Mouse (Mus musculus) neural tube, embryonic 11.5 days (tissue): ENCODE results near the gene Rapsn. TPM values are rescaled to one million over a fixed set of nuclear protein-coding genes. Genes with fewer than 3 reads are reported as not detected.

Experiments
- ATAC-seq: fragments of 200-750 bp; cut with Nextera tagmentation; 2 replicates; pipeline ENCODE4 v1.8.0; 2017; ENCODE audit warnings: moderate number of reproducible peaks, mild to moderate bottlenecking, moderate TSS enrichment, moderate library complexity; ENCODE audit not compliant: insufficient read depth, low FRiP score, low TSS enrichment
- DNase-seq: peaks from one replicate; pipeline ENCODE4 v3.0.0-alpha.2; 2015; ENCODE audit warnings: low spot score
- H3K27ac ChIP-seq: fragments of 300-500 bp; sonication (generic); 2 replicates; pipeline ENCODE4 v1.5.1; 2014; ENCODE audit warnings: low read depth, mild to moderate bottlenecking, low read length
- H3K27me3 ChIP-seq: fragments of 300-500 bp; sonication (generic); 2 replicates; pipeline ENCODE4 v1.6.1; 2014; ENCODE audit warnings: mild to moderate bottlenecking, low read length, mixed read lengths; ENCODE audit not compliant: control insufficient read depth, insufficient read depth
- H3K36me3 ChIP-seq: fragments of 300-500 bp; sonication (generic); 2 replicates; pipeline ENCODE4 v1.6.1; 2014; ENCODE audit warnings: mild to moderate bottlenecking, low read length, moderate library complexity, mixed read lengths; ENCODE audit not compliant: control insufficient read depth, insufficient read depth
- H3K4me1 ChIP-seq: fragments of 300-500 bp; sonication (generic); 2 replicates; pipeline ENCODE4 v1.6.1; 2014; ENCODE audit warnings: low read length, mixed read lengths; ENCODE audit not compliant: control insufficient read depth, insufficient read depth
- H3K4me2 ChIP-seq: fragments of 300-500 bp; sonication (generic); 2 replicates; pipeline ENCODE4 v1.6.1; 2014; ENCODE audit warnings: low read depth, mild to moderate bottlenecking, moderate library complexity
- H3K4me3 ChIP-seq: fragments of 300-500 bp; sonication (generic); 2 replicates; pipeline ENCODE4 v1.5.1; 2014; ENCODE audit warnings: low read depth, low read length
- H3K9ac ChIP-seq: fragments of 300-500 bp; sonication (generic); 2 replicates; pipeline ENCODE4 v1.6.1; 2014; ENCODE audit warnings: mild to moderate bottlenecking, low read length
- H3K9me3 ChIP-seq: fragments of 300-500 bp; sonication (generic); 2 replicates; pipeline ENCODE4 v1.6.1; 2016; ENCODE audit warnings: low read length; ENCODE audit not compliant: control insufficient read depth
- WGBS: fragments of 180-500 bp; shearing (Covaris S2); extraction: QIAGEN DNeasy Blood & Tissue Kit; methylation state at CpG from one replicate; pipeline ENCODE4 v1.1.7; 2014; 5-methylcytosine and 5-hydroxymethylcytosine counted together
- polyA plus RNA-seq: library from polyadenylated mRNA; unstranded; fragments of >200 nt; fragmentation: Nextera tagmentation; extraction: Ambion mirVana; gene quantifications from 2 replicates; pipeline ENCODE4 v1.2.1, GENCODE M21; 2014

The Rapsn gene
- polyA plus RNA-seq, 1 experiment from 2014 or later: 3.7 TPM

DNA sequence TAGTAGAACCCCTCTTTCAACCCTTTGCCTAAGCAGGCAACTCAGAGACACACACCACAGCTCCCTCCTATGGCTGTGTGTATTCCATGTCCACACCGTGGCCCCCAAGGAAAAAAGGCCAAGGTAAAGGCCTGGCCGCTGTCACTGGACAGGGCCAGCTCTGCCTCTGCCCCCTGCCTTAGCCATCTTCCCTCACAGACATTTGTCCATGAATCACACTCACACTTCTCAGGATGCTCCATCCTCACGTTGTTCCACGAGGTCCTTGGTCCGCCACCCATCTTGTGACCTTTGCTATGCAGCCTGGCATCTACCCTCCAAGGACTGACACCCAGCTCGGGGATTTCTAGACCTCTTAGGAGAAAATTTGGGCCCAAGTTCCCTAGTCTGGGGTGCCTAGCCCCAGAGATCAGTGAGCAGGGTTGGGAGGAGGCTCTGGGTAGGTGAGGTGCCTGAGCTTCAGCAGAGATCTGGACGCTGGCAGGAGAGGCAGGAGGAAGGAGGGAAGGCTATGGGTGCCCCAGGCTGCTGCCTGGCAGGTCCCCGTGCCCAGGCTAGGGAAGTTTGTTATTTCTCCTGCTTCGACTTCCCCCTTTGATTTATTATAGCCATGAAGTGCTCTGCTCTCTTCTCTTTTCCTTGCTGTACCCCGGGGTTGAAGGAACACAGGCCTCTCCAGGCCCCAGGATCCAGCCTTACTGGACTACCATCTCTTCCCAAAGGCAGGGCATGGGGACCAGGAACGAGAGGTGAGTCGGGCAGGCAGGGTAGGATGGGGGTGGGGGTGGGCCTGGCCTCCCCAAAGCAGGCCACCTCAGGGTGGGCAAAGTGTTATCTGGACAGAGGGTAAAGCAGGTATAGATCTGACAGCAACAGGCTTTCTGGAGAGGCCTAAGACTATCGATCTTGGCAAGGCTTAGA is 46.6 kb downstream of the Rapsn start, which contains the start of gene Spi1:
Spi1 (plus strand) TSS at position 616 of the 921 bp plus-strand sequence.
- H3K9me3 ChIP-seq: no peaks in the 10 kb centered on the region
- H3K9ac ChIP-seq: no peak within 1 kb of the TSS
- ATAC-seq (no peak), DNase-seq (no peak)
- H3K27me3 ChIP-seq: no peaks in the 10 kb centered on the region
- H3K4me3 ChIP-seq: no peak within 1 kb of the TSS
- no peak within 1 kb of the TSS for H3K4me2 ChIP-seq
- H3K27ac ChIP-seq: no peak within 1 kb of the TSS
- H3K4me1 ChIP-seq: no peaks in the 10 kb centered on the region
- 85% methylated on average over 13 of the region's 13 CpGs for WGBS
- H3K36me3 ChIP-seq: no peaks in the 10 kb centered on the region

GRCm38 (mm10) chr2:91082844-91083243 is 47.4 kb downstream of the Rapsn start:
- no peak for ATAC-seq
- Histone ChIP-seq H3K27me3 (no peaks in the 10 kb centered on the region), H3K4me1 (no peaks in the 10 kb centered on the region), H3K27ac (no peak overlapping the region), H3K36me3 (no peaks in the 10 kb centered on the region), H3K4me2 (no peak overlapping the region), H3K4me3 (no peak overlapping the region), H3K9me3 (no peaks in the 10 kb centered on the region), H3K9ac (no peak overlapping the region)
- DNase-seq: no peak
- 58% methylated on average over 11 of the region's 11 CpGs for WGBS

DNA sequence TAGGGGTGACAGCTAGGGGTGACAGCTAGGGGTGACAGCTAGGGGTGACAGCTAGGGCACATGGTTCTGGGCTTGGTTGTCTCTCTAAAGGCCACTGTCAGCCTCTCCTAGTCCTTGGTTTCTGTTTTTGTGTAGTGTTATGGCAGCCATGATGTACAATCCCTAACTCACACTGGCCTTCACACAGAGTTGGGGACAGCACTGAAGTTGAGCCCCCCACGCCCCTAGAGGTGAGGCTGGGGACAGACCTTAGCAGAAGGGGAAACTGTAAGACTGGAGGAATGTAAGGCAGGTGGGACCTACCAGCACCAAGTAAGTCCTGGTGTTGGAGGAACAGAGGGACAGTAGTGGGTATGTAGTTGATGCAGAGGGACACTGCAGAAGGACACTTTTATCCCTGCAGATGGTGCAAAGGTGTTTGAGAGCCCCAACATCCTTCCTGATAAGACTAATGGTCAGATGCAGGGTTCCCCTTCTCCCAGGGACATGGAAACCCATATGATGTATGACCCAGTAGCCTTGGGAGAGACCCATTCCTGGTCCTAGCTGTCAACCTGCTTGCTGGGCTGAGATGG is 48.0 kb downstream of the Rapsn start:
- Histone ChIP-seq H3K9me3 (no peaks in the 10 kb centered on the region), H3K4me1 (no peaks in the 10 kb centered on the region), H3K4me3 (no peak overlapping the region), H3K4me2 (no peak overlapping the region), H3K27ac (no peak overlapping the region), H3K36me3 (no peaks in the 10 kb centered on the region), H3K9ac (no peak overlapping the region), H3K27me3 (no peaks in the 10 kb centered on the region)
- DNase-seq: no peak
- WGBS: 53% methylated on average over 1 of the region's 1 CpGs
- ATAC-seq: no peak

DNA sequence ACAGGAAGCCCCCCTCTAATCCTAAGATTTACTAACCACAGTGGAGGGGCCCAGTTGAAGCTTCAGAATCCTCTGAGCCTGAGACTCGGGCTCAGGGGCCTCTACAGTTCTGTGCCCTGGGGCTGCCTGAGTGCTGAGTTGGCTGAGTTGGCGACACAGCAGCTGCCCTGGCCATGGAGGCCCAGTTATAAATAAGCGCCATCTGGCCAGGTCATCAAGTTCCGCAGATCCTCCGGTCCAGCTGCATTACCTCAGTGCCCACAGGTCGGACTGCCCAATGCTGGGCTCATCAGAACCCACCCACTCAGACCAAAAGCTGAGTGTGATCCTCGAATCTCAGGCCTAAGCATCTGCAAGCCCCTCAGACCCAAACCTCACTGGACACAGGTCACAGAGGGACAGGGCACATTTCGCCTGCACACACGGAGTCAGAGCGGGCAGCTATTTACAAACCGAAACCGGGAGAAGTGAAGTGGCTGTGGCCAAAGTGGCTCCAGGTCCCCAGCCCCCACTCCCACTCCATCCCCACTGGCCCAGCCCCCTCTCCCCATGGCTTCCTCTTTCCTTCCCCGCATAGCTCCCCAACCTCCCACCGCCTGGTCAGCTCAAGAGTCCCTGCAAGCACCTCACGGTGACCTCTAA is 48.9 kb downstream of the Rapsn start:
- H3K9me3 ChIP-seq: no peaks in the 10 kb centered on the region
- H3K27me3 ChIP-seq: no peaks in the 10 kb centered on the region
- 79% methylated on average over 15 of the region's 15 CpGs for WGBS
- no peak overlapping the region for H3K9ac ChIP-seq
- H3K4me3 ChIP-seq: no peak overlapping the region
- ATAC-seq (no peak), DNase-seq (no peak)
- no peak overlapping the region for H3K4me2 ChIP-seq
- H3K27ac ChIP-seq: no peak overlapping the region
- H3K4me1 ChIP-seq: no peaks in the 10 kb centered on the region
- no peaks in the 10 kb centered on the region for H3K36me3 ChIP-seq

DNA sequence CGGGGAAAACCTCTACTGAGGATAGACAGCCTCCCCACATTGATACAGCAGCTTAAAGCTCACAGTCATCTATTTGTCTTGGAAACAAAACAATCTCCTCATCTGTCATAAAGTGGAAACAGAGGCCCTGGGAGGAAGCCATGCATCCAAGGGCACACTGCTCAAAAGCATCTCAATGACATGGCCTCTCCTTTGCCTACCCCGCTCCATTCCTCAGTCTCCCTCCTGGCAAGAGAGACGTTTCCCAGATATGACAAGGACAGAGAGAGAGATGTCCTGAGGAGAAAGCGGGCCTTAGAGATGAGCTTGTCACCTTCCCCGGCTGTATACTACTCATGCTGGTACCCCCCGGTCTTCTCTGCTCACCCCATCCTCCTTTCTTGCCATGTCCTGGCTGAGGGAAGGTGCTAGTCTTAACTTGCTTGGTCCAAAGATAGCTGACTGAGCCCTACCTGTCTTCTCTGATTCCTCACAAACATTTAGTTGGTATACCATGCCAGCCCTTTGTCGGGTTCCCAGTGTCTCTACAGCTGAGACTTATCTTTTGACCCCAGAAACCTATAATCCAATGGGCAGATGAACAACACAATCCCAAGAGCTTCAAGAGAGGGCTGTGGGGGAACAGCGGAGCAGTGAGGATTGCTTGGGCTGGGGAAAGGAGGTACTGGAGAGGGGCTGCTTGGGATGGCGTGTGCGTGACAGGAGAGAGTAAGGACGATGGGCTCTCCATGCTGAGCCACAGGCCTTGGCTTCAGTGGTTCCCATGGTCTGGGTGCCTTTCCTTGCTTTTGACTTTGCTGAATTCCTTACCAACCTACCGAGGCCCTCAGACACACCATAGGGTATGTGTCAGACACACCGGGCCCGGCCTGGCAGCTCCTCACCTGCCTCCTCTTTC is 50.3 kb downstream of the Rapsn start:
- H3K27ac ChIP-seq: no peak overlapping the region
- WGBS: 91% methylated on average over 14 of the region's 14 CpGs
- no peaks in the 10 kb centered on the region for H3K36me3 ChIP-seq
- no peak for ATAC-seq
- no peak for DNase-seq
- H3K4me1 ChIP-seq: no peaks in the 10 kb centered on the region
- H3K27me3 ChIP-seq: no peaks in the 10 kb centered on the region
- no peak overlapping the region for H3K4me2 ChIP-seq
- no peak overlapping the region for H3K9ac ChIP-seq
- no peak overlapping the region for H3K4me3 ChIP-seq
- H3K9me3 ChIP-seq: no peaks in the 10 kb centered on the region

GRCm38 (mm10) chr2:91086392-91087237 is 51.2 kb downstream of the Rapsn start:
- Histone ChIP-seq H3K27ac (no peak overlapping the region), H3K27me3 (no peaks in the 10 kb centered on the region), H3K36me3 (no peaks in the 10 kb centered on the region), H3K4me1 (no peaks in the 10 kb centered on the region), H3K4me3 (no peak overlapping the region), H3K9ac (no peak overlapping the region), H3K9me3 (no peaks in the 10 kb centered on the region), H3K4me2 (no peak overlapping the region)
- no peak for DNase-seq
- 70% methylated on average over 9 of the region's 9 CpGs for WGBS
- no peak for ATAC-seq

DNA sequence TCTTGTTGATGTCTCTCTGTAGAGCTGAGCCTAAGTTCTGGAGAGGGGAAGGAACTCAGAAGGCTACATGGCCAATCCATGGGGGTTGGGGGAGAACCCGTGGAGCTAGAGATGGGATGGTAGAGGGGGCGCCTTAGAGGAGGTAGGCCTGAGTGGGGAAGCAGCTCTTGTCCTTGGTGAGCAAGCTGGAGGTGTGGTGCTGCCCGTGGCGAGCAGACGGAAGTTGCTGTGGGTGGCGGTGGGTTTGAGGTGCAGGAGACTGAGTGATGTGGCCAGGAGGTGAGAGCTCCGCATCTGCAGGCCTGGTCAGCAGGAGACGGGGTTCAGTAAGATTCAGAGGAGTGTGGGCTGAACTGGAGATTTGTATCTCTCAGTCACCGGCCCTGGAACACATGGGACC is 52.0 kb downstream of the Rapsn start:
- 85% methylated on average over 9 of the region's 9 CpGs for WGBS
- Histone ChIP-seq H3K4me3 (no peak overlapping the region), H3K27ac (no peak overlapping the region), H3K4me1 (no peaks in the 10 kb centered on the region), H3K36me3 (no peaks in the 10 kb centered on the region), H3K9me3 (no peaks in the 10 kb centered on the region), H3K27me3 (no peaks in the 10 kb centered on the region), H3K9ac (no peak overlapping the region), H3K4me2 (no peak overlapping the region)
- DNase-seq (no peak), ATAC-seq (no peak)

DNA sequence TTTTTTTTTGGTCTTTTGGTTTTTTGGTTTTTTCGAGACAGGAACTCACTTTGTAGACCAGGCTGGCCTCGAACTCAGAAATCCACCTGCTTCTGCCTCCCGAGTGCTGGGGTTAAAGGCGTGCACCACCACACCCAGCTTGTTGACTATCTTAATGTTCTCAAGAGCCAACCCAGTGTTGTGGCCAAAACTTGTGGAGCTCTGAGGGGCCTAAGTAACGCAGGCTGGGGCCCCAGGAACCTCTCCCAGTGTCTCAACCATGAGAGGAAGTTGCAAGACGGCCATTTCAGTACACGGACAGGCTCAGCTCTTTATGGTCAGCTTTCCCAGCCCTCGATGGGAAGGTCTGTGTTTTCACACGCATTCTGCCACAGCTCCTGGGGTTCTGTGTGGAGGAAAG is 53.6 kb downstream of the Rapsn start:
- Histone ChIP-seq H3K9me3 (no peaks in the 10 kb centered on the region), H3K4me2 (no peak overlapping the region)
- ATAC-seq: no peak

More for the DNA sequence above, 53.6 kb downstream of the Rapsn start:
- Histone ChIP-seq H3K4me1 (no peaks in the 10 kb centered on the region), H3K4me3 (no peak overlapping the region), H3K27ac (no peak overlapping the region), H3K27me3 (no peaks in the 10 kb centered on the region), H3K9ac (no peak overlapping the region), H3K36me3 (no peaks in the 10 kb centered on the region)
- no peak for DNase-seq
- 81% methylated on average over 9 of the region's 9 CpGs for WGBS
